Mouse (Mus musculus) liver, adult (tissue): ENCODE measurements around the gene Chst5.
A peak's percentile ranks its signal among the peaks of the same experiment; 100 is the strongest.

ENCODE experiments used
- GATA4 ChIP-seq: IDR thresholded peaks from 2 replicates; pipeline ENCODE4 v1.6.1; 2014; ENCODE audit warnings: mild to moderate bottlenecking, low read length; ENCODE audit not compliant: insufficient replicate concordance

Chst5 gene

DNA sequence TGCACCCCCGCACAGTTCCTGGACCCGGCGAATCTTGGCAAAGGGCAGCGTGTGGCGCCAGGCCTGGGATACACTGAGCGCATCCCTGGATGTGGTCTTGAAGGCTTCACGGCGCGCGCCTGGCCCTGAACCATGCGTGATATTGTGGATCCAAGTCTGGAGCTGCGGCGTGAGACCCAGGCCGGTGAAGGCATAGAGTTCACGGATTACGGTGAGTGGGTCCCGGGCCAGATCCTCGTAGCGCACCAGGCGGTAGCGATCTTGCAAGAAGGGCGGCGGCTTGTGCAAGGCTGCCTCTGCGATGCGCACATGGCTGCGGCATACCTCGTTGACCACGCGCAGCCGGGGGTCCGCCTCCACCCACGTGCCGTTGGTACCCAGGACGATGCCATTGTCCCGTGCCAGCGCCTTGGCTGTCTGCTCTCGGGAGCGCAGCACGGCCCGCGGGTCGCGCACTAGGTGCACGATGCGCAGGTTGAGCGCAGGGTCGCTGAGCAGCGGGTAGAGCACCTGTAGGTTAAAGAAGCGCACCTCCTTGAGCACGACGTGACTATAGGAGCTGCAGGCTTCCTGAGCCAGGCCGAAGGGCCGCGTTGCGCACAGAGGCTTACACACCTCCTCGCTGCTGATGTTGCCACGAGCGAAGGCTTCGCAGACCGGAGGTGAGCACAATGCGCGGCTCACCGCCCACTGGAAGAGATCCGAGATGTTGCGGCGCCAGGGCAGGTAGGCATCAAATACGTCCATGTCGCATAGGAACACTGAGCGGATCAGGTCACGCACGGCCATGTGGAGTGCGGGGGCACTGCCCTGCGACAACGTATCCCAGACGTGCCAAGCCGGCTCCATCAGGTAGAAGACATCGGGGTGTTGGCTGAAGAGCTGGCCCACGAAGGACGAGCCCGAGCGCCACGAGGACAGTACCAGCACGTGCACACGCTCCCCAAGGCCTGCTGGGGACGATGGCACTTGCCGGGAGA is 20.0 kb downstream of the Chst5 start:
- no peak for TF ChIP-seq GATA4

DNA sequence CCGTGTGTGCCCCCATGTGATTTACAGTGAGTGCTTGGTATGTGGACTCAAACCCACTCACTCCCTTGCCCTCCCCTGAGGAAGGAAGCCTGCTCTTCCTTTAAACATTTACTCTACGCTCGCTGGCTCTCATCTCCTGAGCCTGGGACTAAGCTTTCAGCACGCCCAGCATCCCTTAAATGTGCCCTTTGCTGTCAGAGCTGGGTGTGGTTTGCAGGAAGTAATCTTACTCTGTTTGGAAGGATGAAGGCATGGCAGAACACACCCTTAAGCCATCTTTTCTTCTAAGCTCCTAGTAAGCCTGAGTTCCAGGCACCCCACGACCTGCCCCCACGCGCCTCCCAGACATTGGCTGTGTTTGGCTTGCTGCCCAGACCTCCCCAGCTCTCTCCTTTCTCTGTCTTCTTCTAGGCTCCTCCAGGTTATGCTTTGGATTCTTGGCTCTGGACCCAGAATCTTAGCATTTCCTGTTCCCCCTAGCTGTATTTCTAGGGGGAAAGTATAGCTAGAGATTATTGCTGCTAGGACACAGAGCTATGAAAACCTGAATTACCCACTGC is 22.1 kb downstream of the Chst5 start:
- TF ChIP-seq GATA4 = no peak

DNA sequence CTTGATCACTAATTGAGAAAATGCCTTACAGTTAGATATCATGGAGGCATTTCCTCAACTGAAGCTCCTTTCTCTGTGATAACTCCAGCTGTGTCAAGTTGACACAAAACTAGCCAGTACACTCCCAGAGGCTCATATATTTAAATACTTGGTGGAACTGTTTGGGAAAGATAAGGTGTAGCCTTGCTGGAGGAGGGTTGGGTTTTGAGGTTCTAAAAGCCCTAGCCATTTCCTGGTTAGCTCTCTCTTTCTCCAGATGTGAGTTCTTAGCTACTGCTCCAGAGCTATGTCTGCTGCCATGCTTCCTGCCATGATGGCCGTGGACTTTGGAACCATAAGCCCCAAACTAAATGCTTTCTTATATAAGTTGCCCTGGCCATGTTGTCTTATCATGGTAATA is 22.8 kb downstream of the Chst5 start:
- no peak for TF ChIP-seq GATA4

DNA sequence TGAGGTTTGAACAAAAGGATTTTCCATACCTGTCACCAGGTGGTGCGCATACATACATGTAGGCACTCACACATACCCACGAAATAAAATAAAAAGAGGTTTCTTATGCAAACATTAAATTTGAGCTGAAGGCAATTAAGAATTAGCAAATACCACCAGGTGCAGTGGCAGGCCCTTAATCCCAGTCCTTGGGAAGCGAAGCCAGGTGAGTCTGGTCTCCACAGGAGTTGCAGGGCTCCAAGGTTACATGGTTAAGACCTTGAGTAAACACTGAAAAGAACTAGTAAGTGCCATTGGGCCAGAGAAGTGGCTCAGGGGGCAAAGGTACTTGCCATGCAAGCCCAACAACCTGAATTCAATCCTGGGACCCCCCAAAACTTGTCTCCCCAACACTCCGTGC is 26.6 kb downstream of the Chst5 start:
- TF ChIP-seq GATA4 = no peak

DNA sequence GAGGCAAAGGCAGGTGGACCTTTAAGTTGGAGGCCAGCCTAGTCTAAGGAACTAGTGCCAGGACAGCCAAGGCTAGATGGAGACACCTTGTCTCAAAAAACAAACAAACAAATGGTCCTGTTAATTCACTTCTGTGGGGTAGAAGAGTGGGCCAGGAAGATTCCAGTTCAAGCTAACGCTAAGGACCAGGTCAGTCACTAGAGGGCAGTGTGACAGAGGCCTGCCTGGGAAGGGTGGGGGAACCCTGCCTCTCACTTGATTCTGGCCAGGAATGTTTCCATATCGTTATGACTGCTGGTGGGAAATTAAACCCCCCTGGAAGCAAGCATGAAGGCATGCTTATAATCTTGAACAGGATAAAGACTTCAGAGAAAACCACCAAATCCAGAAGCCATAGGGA is 28.7 kb downstream of the Chst5 start:
- no peak for TF ChIP-seq GATA4

DNA sequence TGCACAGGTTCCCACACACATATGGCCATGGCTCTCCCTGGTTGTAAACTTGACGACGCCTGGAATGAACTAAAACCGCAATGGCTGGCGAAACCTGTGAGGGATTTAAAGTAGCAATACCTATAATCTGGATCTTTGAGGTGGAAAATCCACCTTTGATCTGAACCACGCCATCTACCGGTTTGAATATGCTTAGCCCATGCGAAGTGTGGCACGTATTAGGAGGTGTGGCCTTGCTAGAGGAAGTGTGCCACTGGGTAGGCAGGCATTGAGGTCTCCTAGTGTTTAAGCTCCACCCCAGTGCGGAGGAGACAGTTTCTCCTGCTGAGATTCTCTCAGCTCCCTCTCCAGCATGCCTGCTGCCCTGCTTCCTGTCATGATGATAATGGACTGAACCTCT is 32.5 kb downstream of the Chst5 start:
- TF ChIP-seq GATA4 = no peak

DNA sequence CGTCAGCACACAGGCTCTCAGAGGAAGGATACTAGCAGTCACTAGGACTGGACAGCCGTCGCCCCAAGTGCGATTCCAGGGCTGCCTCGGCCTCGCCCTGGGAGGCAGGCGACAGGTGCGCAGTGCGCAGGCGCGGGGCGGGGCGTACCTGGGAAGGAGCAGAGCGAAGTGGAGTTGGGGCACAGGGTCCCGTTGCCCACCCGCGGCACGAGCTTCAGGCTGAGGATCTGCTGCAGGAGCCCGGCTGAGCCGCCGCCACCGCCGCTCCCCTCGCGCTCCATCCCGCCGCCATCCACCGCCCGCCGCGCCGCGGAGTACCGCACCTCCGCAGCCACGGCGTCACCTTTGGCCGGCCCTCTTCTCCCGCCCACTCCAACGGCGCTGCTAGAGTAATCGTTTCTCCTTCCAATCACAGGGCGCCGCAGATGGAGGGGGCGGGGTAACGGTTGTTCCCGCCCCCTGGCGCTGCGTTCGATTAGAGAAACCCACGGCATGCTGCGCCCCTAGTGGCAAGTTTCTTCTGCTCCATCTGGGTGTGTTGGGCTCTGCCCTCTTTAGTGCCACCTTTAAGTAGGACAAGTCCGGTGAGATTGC is 33.8 kb downstream of the Chst5 start, which contains the start of gene Tmem170:
Gene Tmem170 (minus strand): TSS at position 396 of the 594 bp plus-strand sequence.
- peak; percentile 30; the same call in 1 of the 2 replicates for TF ChIP-seq GATA4

DNA sequence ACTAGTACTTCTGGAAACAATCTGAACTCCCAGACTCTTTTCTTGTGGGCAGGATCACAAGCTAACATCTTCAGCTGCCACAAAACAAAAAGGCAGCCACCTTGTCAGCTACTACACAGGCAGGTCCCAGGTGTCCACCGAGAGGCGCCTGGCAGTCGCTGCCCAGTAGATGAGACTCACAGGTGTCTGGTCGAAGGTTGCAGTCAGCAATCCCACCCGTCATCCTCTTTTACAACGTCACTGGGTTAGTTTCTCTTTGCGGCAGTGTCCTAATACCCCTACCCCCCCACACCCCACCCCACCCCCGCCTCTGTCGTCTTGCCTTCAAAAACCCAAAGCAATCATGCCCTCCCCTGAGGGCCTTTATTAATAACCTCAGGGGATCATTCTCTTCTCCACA is 34.5 kb downstream of the Chst5 start:
- TF ChIP-seq GATA4 = no peak

DNA sequence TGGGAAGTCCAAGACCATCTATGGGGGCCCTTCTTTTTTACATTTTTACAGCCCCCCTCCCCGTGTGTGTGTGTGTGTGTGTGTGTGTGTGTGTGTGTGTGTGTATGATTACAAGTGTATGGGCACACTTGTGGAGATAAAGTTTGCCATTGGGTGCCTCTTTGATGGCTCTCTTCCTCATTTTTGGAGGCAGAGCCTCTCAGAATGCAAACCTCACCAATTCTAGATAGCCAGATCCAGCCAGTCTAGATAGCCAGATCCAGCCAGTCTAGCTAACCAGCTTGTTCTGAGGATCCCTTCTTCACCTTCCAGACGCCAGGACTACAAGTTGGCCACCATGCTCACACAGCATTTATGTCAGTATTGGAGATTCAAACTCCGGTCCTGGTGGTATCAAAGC is 39.0 kb downstream of the Chst5 start:
- TF ChIP-seq GATA4 = no peak

DNA sequence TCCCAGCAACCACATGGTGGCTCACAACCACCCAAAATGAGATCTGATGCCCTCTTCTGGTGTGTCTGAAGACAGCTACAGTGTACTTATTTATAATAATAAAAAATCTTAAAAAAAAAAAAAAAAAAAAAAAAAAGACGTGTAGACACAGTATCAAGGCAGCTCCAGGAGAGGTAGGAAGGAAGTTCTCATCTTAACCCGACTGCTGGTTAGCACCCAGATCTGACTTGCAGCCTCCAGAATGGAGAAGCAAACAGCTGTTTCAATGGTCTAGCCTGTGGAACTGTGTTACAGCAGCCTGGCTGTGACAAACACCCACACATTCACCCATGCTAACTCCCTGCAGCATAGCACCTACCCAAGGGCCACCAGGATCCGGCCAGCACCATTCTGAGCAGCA is 39.9 kb downstream of the Chst5 start:
- TF ChIP-seq GATA4 = no peak

DNA sequence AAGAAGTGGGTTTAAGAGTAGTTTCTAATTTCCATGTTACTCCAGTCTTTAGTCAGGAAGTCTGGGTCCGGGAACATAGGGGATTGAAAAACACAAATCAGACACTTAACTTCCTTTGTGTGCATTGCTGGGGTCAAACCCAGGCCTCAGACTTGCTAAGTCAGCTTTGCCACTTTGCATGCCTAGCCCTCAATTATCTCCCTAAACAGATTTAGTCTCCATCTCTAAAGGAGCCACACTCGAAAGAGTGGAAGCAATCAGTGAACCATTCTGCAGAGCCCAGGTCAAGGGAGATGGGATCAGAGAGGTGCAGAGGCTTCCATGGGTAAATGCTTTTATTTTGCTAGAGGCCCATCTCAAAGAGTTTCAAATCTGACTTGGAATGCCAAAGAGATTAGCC is 41.6 kb downstream of the Chst5 start:
- TF ChIP-seq GATA4 = no peak

DNA sequence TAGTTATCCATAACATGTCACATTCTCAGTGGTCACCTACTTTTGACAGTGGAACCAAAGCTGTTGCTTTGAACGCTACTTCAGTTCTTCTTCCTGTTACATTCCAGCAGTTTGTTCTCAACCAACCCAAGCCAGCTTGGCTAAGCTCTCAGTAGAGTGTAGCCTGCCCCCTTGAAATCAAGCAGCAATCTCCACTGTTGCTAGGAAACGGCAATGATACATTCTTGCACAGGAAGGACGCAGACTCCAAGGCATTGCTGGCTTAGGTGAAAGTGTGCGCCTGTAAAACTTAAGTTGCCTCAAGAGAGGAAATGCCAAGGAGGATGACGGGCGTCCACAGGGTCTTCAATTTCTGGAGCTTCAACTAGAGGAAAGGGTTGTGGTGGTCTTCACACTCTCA is 44.4 kb downstream of the Chst5 start:
- no peak for TF ChIP-seq GATA4

DNA sequence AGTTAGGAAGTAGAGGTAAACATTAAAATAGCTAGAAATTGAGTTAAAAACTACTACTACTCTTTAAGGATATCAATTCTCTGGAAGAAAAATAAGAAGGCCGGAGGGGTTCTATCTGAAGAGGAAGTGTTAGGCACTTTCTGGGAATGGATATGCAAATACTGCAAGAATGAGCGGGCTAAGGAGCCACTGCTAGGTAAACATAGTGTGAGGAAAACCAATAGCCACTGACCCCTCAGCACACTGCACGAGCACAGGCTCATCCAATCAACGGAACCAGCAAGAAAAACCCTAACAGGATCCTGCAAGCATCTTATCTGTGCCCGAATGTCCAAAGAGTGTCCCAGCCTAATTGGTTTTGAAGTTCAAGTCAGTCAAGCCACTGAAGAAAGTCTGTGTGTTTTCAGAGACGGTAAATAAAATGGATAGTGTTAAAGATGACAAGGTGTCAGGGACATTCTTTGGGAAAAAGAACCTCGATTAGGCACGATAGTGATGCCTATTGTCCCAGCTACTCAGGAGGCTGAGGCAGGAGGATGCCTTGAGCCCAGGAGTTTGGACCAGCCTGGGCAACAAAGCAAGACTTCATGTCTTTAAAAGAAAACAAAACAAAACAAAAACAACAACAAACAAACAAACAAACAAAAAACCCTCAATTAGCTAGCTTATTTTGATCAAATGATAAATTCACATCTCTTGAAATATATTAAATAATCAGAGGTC is 45.0 kb downstream of the Chst5 start:
- TF ChIP-seq GATA4 = no peak

DNA sequence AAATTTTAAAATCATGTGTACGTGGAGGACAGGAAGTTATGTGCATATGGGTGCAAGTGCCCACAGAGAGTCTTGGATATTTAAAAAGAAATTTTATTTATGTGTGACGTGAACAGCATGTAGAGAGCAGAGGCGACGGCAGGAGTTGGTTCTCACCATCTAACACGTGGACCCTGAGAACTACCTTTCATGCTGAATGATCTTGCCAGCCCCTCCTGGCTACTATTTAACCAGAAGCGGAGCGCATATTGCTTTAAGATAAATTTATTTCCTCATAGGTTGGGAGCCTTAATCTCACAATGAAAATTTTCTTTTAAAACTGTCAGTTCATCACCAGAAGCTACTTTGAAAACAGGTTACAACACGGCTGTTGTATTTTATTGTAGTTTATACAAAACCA is 45.6 kb downstream of the Chst5 start:
- TF ChIP-seq GATA4 = no peak

DNA sequence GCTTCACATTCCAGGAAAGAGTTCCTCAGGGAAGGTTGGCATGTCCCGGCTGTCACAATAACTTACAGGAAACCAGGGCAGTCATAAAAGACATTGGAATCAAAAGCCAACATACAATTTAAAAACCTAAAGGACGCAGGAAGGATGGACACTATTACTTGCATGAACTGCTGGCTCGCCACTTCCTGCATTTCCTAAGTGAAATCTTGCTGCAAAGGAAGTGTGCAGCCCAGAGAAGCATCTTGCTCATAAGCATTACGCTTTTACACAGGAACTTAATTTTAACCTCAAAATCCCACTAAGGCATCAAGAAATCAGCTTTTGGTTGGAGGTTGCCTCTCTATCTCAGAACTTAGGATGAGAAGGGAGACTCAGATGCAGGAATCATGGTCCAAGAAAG is 47.0 kb downstream of the Chst5 start:
- peak; percentile 26; the same call in 1 of the 2 replicates for TF ChIP-seq GATA4
